Mouse (Mus musculus) T-cell, adult 2 months (primary cell): ENCODE data around the gene Klk1b22.
"Not testable (repeated sequence)": the region's sequence is repeated elsewhere in the genome, so short reads cannot be mapped to it uniquely, and the experiment has no call there.

Experiments used
- DNase-seq: peaks from one replicate; pipeline ENCODE4 v3.0.0; 2022; ENCODE audit warnings: low spot score

Klk1b22 gene

GRCm38 (mm10) chr7:44112373-44112772 lies at the start of gene Klk1b22:
Klk1b22 (plus strand) TSS chr7:44112673.
- no peak for DNase-seq

GRCm38 (mm10) chr7:44072117-44072516 lies 40.4 kb upstream of the Klk1b22 start:
- DNase-seq, result no peak

GRCm38 (mm10) chr7:44077703-44078102 lies 34.8 kb upstream of the Klk1b22 start:
- DNase-seq, result no peak

GRCm38 (mm10) chr7:44096111-44096510 lies 16.4 kb upstream of the Klk1b22 start:
- no peak for DNase-seq

- DNase-seq, result not testable (repeated sequence)
Observed at GRCm38 (mm10) chr7:44102028-44102427, 10.4 kb upstream of the Klk1b22 start, which contains the start of gene Klk1b21. Klk1b21 (plus strand) TSS chr7:44102328.

- DNase-seq, result no peak
Observed at GRCm38 (mm10) chr7:44123445-44123844, 11.0 kb downstream of the Klk1b22 start.

- DNase-seq, result no peak
Observed at GRCm38 (mm10) chr7:44136467-44136866, 24.0 kb downstream of the Klk1b22 start, which contains the start of gene Klk1b16. Klk1b16 (plus strand) TSS chr7:44136767.
